Mouse (Mus musculus) limb, embryonic 11.5 days (tissue): ENCODE results near the gene Syt17. TPM values are rescaled to one million over a fixed set of nuclear protein-coding genes. Genes with fewer than 3 reads are reported as not detected.

ENCODE experiments used
- polyA plus RNA-seq: library from polyadenylated mRNA; unstranded; fragments of >200 nt; fragmentation: Nextera tagmentation; extraction: Ambion mirVana; gene quantifications from 2 replicates; pipeline ENCODE4 v1.2.1, GENCODE M21; 2014

Gene Syt17
- polyA plus RNA-seq, 1 experiment from 2014 or later = 1.5 TPM

Other genes starting within 250 kb of the Syt17 start
- gene Smg1, start 204.6 kb downstream of the Syt17 start, polyA plus RNA-seq = 20.4 and 20.9 TPM in 2 replicates
- 1.3 TPM in 2 replicates for gene Itpripl2, start 43.8 kb upstream of the Syt17 start, polyA plus RNA-seq
- gene Coq7, start 85.1 kb upstream of the Syt17 start, polyA plus RNA-seq = 106 and 111 TPM in 2 replicates
- 4.4 and 4.6 TPM in 2 replicates for gene Tmc7, start 136.5 kb upstream of the Syt17 start, polyA plus RNA-seq
- not detected in 2 replicates for gene Tmc5, start 149.1 kb upstream of the Syt17 start, polyA plus RNA-seq